Mouse (Mus musculus) retina, adult 2 months (tissue): ENCODE measurements around the gene Arl8a.
"Not testable (repeated sequence)": the region's sequence is repeated elsewhere in the genome, so short reads cannot be mapped to it uniquely, and the experiment has no call there.

Experiments
- DNase-seq: peaks from one replicate; pipeline ENCODE4 v3.0.0-alpha.2; 2012; ENCODE audit warnings: low read depth, low spot score

The Arl8a gene

GRCm38 (mm10) chr1:135169556-135170224 is 23.1 kb downstream of the Arl8a start:
- DNase-seq, result no peak

DNA sequence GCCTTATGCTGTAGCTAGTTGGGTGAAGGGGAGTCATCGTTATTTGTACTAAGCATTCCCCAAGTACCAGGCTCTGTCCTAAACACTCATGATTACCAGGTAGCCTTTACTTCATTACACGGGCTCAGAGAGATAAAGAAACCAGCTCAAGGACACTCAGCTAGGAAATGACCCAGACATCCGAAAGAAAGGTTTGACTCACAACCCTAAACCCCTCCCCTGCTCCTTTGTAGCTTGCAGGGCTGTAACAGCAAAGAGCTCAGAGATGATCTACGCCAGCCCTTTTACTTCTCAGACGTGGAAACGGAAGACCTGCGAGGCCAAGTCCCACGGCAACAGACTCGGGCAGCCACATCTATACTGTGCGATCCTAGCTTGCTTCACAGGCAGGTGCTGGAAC is 23.7 kb downstream of the Arl8a start:
- DNase-seq, result no peak

DNA sequence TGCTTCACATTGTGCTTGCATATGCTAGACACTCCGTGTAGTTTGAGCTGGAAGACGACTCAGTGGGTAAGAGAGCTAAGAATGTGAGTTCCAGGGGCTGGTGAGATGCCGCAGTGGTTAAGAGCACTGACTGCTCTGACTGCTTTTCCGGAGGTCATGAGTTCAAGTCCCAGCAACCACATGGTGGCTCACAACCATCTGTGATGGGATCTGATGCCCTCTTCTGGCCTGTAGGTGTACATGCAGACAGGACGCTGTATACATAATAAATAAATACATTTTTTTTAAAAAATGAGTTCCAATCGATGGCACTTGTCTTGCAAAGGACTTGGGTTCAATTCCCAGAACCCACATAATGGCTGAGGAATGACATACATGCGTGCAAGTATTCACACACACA is 24.6 kb downstream of the Arl8a start:
- no peak for DNase-seq

GRCm38 (mm10) chr1:135171984-135172383 is 25.4 kb downstream of the Arl8a start:
- peak; percentile 63 for DNase-seq

DNA sequence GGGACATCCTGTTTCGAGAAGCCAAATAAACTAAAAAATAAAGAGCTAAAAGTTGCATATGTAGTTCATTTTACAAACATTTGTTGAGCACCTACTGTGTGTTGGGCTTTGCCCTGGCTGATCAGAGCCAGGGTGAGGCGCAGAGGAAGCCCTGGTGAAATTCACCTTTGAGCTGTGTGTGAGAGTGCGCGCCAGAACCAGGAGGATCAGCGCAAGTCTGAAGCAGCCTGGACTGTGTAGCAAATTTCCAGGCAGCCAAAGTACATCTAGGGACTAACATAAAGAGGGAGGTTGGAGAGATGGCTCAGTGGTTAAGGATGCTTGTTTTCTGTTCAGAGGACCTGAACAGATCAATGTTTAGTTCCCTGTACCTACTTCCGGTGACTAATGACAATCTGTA is 26.7 kb downstream of the Arl8a start:
- DNase-seq, result no peak

- no peak for DNase-seq
These were observed 28.6 kb downstream of the Arl8a start for GRCm38 (mm10) chr1:135175176-135175575.

GRCm38 (mm10) chr1:135177724-135178123 is 31.1 kb downstream of the Arl8a start:
- DNase-seq, result no peak

DNA sequence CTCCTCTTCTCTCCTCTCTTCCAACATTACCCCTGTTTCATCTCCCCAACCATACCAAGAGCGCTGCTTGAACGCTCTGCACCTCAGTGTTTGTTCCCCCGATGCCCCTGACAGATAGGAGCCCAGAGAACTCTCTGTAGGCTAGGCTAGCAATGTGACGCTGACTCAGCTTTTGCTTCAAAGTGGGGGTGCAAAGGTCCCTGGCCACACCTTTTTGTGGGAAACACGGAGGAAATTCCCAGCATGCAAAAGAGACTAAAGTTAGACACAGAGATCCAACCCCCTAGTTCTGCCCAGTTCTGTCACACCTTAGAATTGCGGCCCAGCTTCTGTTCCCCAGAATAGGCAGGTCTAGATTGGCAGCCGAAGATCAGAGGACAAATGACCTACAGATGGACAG is 32.2 kb downstream of the Arl8a start:
- DNase-seq, result no peak

- no peak for DNase-seq
These were observed 34.2 kb downstream of the Arl8a start for GRCm38 (mm10) chr1:135180830-135181229.

DNA sequence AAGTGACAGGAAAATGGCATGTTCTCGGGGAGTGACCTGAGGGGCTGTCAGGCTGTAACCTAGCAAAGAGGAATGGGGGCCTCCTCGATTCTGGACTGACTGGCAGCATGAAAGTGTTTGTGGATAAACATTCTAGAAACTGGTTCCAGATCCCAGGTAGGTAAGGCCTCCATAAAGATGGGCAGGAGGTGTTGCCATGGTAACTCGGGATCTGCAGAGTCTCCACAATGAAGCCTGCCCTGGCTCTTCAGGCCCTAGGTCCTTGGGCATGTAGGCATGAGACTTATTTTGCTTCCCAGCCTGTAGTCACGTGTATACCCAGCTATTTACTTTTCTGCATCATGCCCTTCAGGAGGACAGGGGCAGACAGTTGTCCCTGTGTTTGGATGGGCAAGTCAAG is 34.7 kb downstream of the Arl8a start:
- DNase-seq, result no peak

DNA sequence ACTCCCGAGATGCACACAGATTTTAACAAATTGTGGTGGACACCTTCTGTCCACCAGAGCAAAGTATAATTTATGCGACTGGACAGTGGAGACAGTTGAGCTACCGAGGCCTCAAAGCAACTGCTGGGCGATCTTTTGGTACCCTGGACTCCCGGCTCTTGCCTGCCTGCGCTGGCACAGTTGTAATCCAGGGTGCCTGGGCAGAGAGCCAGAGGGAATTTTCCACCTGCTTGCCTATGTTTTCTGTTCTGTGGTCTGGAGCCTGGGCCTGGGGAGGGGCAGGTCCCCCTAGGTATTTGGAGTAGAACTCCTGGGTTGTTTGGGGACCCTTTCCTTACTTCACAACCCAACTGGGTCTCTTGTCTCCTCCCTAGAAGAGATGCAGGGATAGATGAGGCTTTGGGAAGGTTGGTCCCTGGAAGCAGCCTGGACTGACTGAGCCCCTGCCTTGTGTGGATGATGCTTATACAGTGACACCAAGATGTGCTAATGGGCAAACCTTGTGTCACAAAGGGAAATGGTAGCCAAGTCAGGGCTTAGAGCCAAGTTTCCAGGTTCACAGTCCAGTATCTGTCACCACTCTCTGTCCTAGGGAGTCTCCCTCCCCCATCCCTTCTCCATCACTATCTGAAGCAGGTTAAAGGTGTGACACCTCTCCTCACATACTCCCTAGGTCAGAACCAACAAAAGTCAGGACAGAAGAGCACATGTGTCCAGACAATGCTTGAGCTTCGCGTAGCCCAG is 35.4 kb downstream of the Arl8a start:
- DNase-seq, result no peak

- DNase-seq, result no peak
These were observed 36.4 kb downstream of the Arl8a start for GRCm38 (mm10) chr1:135182975-135183374.

DNA sequence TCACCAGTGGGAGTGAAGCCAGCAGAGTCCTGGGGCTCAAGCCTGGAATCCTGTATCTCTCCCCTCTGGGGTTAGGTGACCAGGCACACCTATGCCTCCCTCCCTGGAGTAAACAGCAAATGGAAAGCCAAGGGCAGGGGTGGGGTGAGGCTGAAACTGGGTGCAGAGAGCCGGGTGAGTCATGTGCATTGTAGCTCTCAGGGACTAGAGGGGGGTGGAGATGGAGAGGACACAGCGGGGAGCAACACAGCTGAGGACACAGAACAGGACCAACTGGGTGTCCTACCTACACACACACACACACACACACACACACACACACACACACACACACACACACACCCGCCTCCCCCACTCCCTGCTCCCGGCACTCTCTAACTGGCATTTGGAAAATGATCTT is 36.8 kb downstream of the Arl8a start:
- no peak for DNase-seq

GRCm38 (mm10) chr1:135183941-135184570 is 37.4 kb downstream of the Arl8a start:
- DNase-seq, result no peak

DNA sequence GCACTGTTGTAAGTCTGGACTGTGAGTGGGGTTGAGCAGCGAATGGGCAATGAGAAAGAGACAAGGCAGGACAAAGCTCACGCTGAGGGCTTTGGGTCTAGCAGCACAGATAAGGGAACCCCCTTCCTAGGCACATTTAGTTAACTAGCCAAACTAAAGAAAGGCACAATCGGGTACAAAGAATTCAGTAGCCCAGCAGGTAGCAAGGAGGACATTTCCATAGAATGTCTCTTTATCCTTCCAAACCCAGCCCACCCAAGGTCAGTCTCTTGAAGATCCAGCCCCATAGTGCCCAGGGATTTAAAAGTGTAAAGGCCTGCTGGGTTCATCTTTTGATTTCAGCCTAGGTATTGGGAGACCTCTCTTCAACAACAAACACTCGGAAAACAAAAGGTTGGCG is 39.3 kb downstream of the Arl8a start:
- no peak for DNase-seq

- no peak for DNase-seq
These were observed 39.8 kb downstream of the Arl8a start for GRCm38 (mm10) chr1:135186427-135186826.

DNA sequence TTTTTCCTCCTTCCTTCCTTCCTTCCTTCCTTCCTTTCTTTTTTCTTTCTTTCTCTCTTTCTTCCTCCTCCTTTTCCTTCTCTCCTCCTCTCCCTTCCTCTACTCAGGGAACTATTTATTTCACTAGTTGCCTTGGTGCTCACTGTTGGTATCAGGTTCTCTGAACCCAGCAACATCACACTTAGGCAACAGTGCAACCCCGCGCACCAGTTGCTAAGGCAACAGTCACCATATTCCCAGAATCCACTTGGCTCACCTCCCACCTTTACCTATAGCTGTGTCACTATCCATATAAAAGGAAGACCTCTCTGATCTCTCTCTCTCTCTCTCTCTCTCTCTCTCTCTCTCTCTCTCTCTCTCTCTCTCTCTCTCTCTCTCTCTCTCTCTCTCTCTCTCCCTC is 40.4 kb downstream of the Arl8a start:
- DNase-seq, result not testable (repeated sequence)

GRCm38 (mm10) chr1:135188197-135188596 is 41.6 kb downstream of the Arl8a start:
- DNase-seq, result no peak

- no peak for DNase-seq
These were observed 42.6 kb downstream of the Arl8a start for GRCm38 (mm10) chr1:135189186-135189585.

- not testable (repeated sequence) for DNase-seq
These were observed 47.7 kb downstream of the Arl8a start for GRCm38 (mm10) chr1:135194335-135194734.

DNA sequence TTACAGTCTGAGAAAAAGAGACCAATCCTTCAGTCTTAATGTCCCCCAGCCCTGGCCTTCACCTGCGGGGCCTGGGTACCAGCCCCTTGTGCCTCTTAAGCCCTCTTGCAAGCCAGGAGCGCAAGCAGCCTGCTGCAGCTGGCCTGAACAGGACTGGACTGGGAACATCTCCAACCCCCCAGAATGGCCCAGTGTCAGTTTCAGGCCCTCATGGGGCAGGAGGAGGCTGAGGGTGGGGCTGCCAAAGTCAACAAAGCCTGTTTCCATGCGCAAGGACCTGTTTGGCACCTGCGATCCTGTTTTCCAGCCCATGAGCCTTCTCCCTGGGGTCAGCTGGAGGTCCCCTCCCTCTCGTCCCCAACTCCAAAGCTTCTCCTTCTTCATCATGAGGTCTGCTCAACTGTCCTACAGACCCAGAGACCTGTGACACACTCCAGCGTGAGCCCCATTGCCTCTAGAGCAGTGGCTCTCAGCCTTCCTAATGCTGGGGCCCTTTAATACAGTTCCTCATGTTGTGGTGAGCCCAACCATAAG is 49.4 kb downstream of the Arl8a start:
- DNase-seq, result no peak

DNA sequence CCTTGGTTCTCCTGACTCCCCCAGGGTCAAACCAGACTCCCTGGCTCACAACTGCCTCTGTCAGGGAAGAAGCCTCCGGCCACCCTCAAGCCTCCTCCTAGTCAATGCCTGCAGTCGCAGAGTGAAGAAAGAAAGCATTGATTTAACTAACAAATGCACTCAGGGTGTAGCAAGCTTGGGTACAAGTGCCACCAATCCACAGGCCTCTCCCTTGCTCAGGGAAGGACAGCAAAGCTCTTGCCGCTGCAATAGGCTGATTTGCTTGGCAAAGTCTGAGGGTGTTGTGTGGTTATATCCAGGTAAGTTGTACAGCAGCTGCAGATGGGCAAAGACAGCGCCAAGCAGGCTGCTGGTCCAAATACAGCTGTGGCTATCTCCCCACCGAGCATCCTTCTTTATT is 51.8 kb downstream of the Arl8a start:
- no peak for DNase-seq
